Mouse (Mus musculus) T-helper 17 cell (primary cell): ENCODE results near the gene Fibp.

Experiments
- in situ Hi-C, 2 experiments: fragments of 300-600 bp; cut with MboI, MseI; formaldehyde crosslinking; loops; 1 replicate in 1 of 2; 2 replicates in 1 of 2; pipeline ENCODE4 v1.15.1; 2025; ENCODE audit warnings: high pct_unique_total_duplicates in 2 of 2

Gene Fibp

DNA sequence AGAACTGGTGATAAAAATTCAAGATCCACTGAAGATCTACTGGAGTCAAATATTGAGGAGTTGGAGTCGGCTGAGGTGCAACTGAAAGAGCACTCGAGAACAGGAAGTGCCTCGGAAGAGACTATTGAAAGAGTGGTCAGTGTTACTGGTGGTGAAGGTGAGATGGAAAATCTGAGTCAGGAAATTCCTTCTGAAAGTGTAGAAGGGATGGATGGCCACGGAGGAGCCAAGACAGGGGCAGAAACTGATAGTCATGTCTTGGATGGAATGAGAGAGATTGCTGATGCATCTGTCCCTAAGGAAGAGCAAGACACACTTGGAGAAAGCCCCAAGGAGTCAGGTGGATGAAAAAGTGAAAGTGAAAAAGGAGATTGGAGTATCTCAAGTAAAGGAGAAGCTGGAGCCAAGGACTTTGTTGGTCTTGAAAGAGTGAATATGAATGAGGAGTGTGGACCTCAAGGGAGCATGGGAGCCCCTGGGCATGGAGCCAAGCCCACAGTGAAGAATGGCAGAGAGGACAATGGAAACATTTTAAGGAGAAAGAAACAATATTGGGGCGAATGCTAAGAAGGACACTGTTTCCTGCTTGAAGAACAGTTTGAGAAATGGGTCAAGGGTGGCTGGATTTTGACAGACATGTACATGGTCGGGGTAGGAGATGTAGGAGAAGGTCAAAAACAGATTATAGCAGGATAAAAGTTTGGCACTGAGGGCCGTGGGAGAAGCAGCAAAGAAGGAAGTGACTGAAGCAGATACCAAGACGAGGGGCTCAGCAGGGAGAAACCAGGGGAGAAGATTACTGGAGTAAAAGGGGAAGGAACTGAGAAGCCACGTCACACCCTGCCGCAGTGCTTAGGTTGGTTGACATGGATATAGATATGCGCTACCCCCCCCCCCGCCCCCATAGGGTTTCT, 51.9 kb downstream of the Fibp start:
- in situ Hi-C loops, result no loop called here

DNA sequence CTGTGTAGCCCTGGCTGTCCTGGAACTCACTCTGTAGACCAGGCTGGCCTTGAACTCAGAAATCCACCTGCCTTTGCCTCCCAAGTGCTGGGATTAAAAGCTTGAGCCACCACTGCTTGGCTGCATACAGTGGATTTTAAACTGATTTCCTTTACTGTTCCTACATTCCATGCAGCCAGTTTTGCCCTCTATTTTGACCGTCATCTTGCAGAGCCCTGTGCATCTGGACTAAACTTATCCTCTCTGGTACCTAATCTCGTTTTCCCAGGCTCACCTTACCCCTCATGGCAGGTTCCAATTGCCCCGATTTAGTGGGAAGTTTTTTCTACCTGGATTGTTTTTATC, 52.6 kb downstream of the Fibp start:
- in situ Hi-C loops, result no loop called here
